Mouse (Mus musculus): ENCODE measurements around the gene AY761185. TPM values are rescaled to one million over a fixed set of nuclear protein-coding genes. Genes with fewer than 3 reads are reported as not detected.
"Not testable (repeated sequence)": the region's sequence is repeated elsewhere in the genome, so short reads cannot be mapped to it uniquely, and the experiment has no call there.

Gene AY761185
- total RNA-seq (2012; rRNA removed) (not detected in 2 replicates), polyA plus RNA-seq (2012; ENCODE audit: insufficient read depth in 1 of 2, insufficient read length in 2 of 2, low read depth in 1 of 2, low replicate concordance in 2 of 2, missing spikeins in 1 of 2) (not detected)

DNA sequence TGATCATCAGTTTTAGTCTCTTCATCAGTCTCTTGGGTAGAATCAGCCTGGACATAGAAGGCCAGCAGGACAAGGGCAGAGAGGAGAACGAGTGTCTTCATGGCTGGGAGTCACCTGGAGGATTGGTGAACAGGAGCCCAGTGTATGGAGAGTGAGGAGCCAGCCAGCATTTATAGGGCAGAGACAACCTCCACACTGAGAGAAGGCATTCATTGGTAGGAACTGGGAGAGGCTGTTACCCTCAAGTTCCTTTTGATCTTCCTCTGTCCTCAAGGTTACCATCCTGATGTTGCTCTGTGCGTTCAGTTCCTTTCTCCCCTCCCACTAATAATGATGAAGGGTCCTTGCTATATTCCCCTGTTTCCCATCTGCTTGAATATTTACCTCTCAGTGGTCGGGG is at the start of gene AY761185:
AY761185 (minus strand) TSS at position 101 of the 400 bp plus-strand sequence.
- Histone ChIP-seq H3K79me2 (ENCODE audit: control insufficient read depth, insufficient read depth, low read length, poor library complexity) (no peaks in the 10 kb centered on the region), H3K9ac (ENCODE audit: control insufficient read depth, low read depth, low read length, poor library complexity, severe bottlenecking) (no peak within 1 kb of the TSS), H3K9me3 (replicated peaks; ENCODE audit: insufficient read depth, low read length) (no peaks in the 10 kb centered on the region), H3K27me3 (ENCODE audit: control insufficient read depth in 1 of 2, insufficient read depth in 2 of 2, low read length in 2 of 2) (no peaks in the 10 kb centered on the region), H3K27ac (ENCODE audit: control insufficient read depth, low read depth, low read length) (no peak within 1 kb of the TSS), H3K36me3 (ENCODE audit: control insufficient read depth in 1 of 2, insufficient read depth in 2 of 2, low read length in 2 of 2) (no peaks in the 10 kb centered on the region), H3K4me3 (ENCODE audit: control insufficient read depth in 1 of 2, insufficient read depth in 1 of 2, low read depth in 2 of 2, low read length in 2 of 2) (no peak within 1 kb of the TSS), H3K4me1 (ENCODE audit: control insufficient read depth in 1 of 2, insufficient read depth in 2 of 2, low read length in 2 of 2) (no peaks in the 10 kb centered on the region)
- no peak for DNase-seq (ENCODE audit: low read depth, low spot score)
- TF ChIP-seq POLR2A (IDR thresholded peaks at IDR 0.05; ENCODE audit: control insufficient read depth in 1 of 2, insufficient read depth in 1 of 2, low read depth in 1 of 2, low read length in 2 of 2, poor library complexity in 1 of 2) (no peak), ZNF384 (IDR thresholded peaks at IDR 0.05; ENCODE audit: low read depth, low read length) (no peak), MXI1 (IDR thresholded peaks at IDR 0.05; ENCODE audit: low read depth, low read length) (no peak), KAT2A (conservative IDR thresholded peaks at IDR 0.05; ENCODE audit: low read depth, low read length) (no peak), ELF1 (IDR thresholded peaks at IDR 0.05; ENCODE audit: low read depth, low read length) (no peak), RCOR1 (IDR thresholded peaks at IDR 0.05; ENCODE audit: low read depth, low read length) (no peak), NRF1 (IDR thresholded peaks at IDR 0.05; ENCODE audit: insufficient read depth, low read depth, low read length, poor library complexity, severe bottlenecking) (no peak), MAX (IDR thresholded peaks at IDR 0.05; ENCODE audit: low read length) (no peak), HCFC1 (IDR thresholded peaks at IDR 0.05; ENCODE audit: low read depth, low read length) (no peak), POLR2AphosphoS5 (IDR thresholded peaks at IDR 0.05; ENCODE audit: borderline replicate concordance, low read depth, low read length) (no peak), TAL1 (IDR thresholded peaks at IDR 0.05; ENCODE audit: low read length) (no peak), ZMIZ1 (IDR thresholded peaks at IDR 0.05; ENCODE audit: low read depth, low read length) (no peak), CHD1 (IDR thresholded peaks at IDR 0.05; ENCODE audit: low read depth, low read length) (no peak), MAFK (IDR thresholded peaks at IDR 0.05; ENCODE audit: borderline replicate concordance, low read depth, low read length) (no peak)

DNA sequence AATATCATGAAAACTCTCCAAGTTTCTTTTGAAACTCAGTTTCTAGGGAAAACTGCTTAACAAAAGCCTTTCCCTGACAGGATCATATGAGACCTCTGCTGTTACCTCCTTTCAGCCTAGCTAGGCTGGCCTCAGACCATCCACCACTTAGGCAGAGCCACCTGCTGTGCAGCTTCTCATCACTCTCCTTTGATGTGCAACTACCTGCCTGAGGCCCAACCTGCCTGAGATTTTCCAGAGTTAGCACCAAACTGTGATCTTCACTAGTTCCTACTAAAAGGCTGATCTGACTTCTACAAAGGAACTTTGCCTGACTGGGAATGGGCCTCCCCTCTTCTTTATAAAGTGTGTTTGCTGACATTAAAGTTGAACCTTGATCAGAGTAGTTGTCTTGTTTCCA is 49.5 kb upstream of the AY761185 start:
- H3K79me2 ChIP-seq (ENCODE audit: control insufficient read depth, insufficient read depth, low read length, poor library complexity); H3K9me3 ChIP-seq (replicated peaks; ENCODE audit: insufficient read depth, low read length); DNase-seq (ENCODE audit: low read depth, low spot score): not testable (repeated sequence)

DNA sequence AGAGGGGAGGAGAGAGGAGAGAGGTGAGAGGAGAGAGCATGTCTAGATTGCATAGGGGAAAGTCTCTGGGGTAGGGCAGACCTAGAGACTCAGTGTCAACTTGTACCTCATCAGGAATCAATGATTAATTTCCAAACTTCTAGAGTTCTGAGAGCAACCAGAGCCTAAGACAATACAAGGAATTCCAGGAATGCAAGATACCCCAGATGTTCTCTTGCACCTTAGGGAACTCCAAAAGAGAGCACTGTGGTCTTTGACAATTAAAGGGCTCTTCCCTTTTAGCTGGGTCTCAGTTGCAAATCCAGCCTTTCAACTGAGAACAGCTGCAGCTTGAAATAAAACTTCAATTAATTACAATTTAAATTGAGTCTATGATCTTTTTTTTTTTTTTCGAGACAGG is 35.3 kb upstream of the AY761185 start:
- Histone ChIP-seq H3K9ac (ENCODE audit: control insufficient read depth, low read depth, low read length, poor library complexity, severe bottlenecking) (no peak overlapping the region), H3K79me2 (ENCODE audit: control insufficient read depth, insufficient read depth, low read length, poor library complexity) (no peaks in the 10 kb centered on the region), H3K27me3 (ENCODE audit: control insufficient read depth in 1 of 2, insufficient read depth in 2 of 2, low read length in 2 of 2) (no peaks in the 10 kb centered on the region), H3K4me3 (ENCODE audit: control insufficient read depth in 1 of 2, insufficient read depth in 1 of 2, low read depth in 2 of 2, low read length in 2 of 2) (no peak overlapping the region), H3K9me3 (replicated peaks; ENCODE audit: insufficient read depth, low read length) (no peaks in the 10 kb centered on the region), H3K36me3 (ENCODE audit: control insufficient read depth in 1 of 2, insufficient read depth in 2 of 2, low read length in 2 of 2) (no peaks in the 10 kb centered on the region), H3K27ac (ENCODE audit: control insufficient read depth, low read depth, low read length) (no peak overlapping the region), H3K4me1 (ENCODE audit: control insufficient read depth in 1 of 2, insufficient read depth in 2 of 2, low read length in 2 of 2) (no peaks in the 10 kb centered on the region)
- no peak for DNase-seq (ENCODE audit: low read depth, low spot score)
- TF ChIP-seq RAD21 (IDR thresholded peaks at IDR 0.05; ENCODE audit: low read depth, low read length) (no peak), MYC (IDR thresholded peaks at IDR 0.05; ENCODE audit: low read depth, low read length) (no peak), ZKSCAN1 (IDR thresholded peaks at IDR 0.05; ENCODE audit: low read depth, low read length) (no peak)

More for the DNA sequence above, 49.5 kb upstream of the AY761185 start:
- H3K9ac ChIP-seq (ENCODE audit: control insufficient read depth, low read depth, low read length, poor library complexity, severe bottlenecking); H3K27me3 ChIP-seq (ENCODE audit: control insufficient read depth in 1 of 2, insufficient read depth in 2 of 2, low read length in 2 of 2); H3K36me3 ChIP-seq (ENCODE audit: control insufficient read depth in 1 of 2, insufficient read depth in 2 of 2, low read length in 2 of 2); H3K27ac ChIP-seq (ENCODE audit: control insufficient read depth, low read depth, low read length); H3K4me3 ChIP-seq (ENCODE audit: control insufficient read depth in 1 of 2, insufficient read depth in 1 of 2, low read depth in 2 of 2, low read length in 2 of 2); H3K4me1 ChIP-seq (ENCODE audit: control insufficient read depth in 1 of 2, insufficient read depth in 2 of 2, low read length in 2 of 2): not testable (repeated sequence)
